Mouse (Mus musculus) limb, embryonic 14.5 days (tissue): ENCODE data around the gene Oosp2. TPM values are rescaled to one million over a fixed set of nuclear protein-coding genes. Genes with fewer than 3 reads are reported as not detected.

ENCODE experiments used
- ATAC-seq: fragments of 200-750 bp; cut with Nextera tagmentation; 2 replicates; pipeline ENCODE4 v1.8.0; 2017; ENCODE audit warnings: low read depth, moderate number of reproducible peaks, moderate TSS enrichment; ENCODE audit not compliant: low FRiP score
- DNase-seq: peaks from one replicate; pipeline ENCODE4 v3.0.0-alpha.2; 2015; ENCODE audit warnings: low spot score
- H3K27ac ChIP-seq: fragments of 300-500 bp; sonication (generic); replicated peaks from 2 replicates; pipeline ENCODE4 v1.5.1; 2014; ENCODE audit warnings: low read depth, mild to moderate bottlenecking, low read length, moderate library complexity, mixed read lengths
- H3K27me3 ChIP-seq: fragments of 300-500 bp; sonication (generic); 2 replicates; pipeline ENCODE4 v1.6.1; 2014; ENCODE audit warnings: low read length, mixed read lengths; ENCODE audit not compliant: control insufficient read depth, insufficient read depth
- H3K36me3 ChIP-seq: fragments of 300-500 bp; sonication (generic); 2 replicates; pipeline ENCODE4 v1.6.1; 2014; ENCODE audit warnings: mild to moderate bottlenecking, low read length, moderate library complexity, mixed read lengths; ENCODE audit not compliant: control insufficient read depth, insufficient read depth
- H3K4me1 ChIP-seq: fragments of 300-500 bp; sonication (generic); 2 replicates; pipeline ENCODE4 v1.6.1; 2014; ENCODE audit warnings: antibody characterized with exemption, low read length, mixed read lengths; ENCODE audit not compliant: control insufficient read depth, insufficient read depth
- H3K4me2 ChIP-seq: fragments of 300-500 bp; sonication (generic); replicated peaks from 2 replicates; pipeline ENCODE4 v1.6.1; 2014; ENCODE audit warnings: low read depth, mild to moderate bottlenecking, low read length, moderate library complexity; ENCODE audit not compliant: severe bottlenecking
- H3K4me3 ChIP-seq: fragments of 300-500 bp; sonication (generic); replicated peaks from 2 replicates; pipeline ENCODE4 v1.5.1; 2014; ENCODE audit warnings: low read length
- H3K9ac ChIP-seq: fragments of 300-500 bp; sonication (generic); 2 replicates; pipeline ENCODE4 v1.6.1; 2014; ENCODE audit warnings: mild to moderate bottlenecking, low read depth, low read length, moderate library complexity; ENCODE audit not compliant: severe bottlenecking
- H3K9me3 ChIP-seq: fragments of 300-500 bp; sonication (generic); 2 replicates; pipeline ENCODE4 v1.6.1; 2016; ENCODE audit warnings: low read length; ENCODE audit not compliant: control insufficient read depth
- POLR2A ChIP-seq: fragments of 200-500 bp; IDR thresholded peaks from 2 replicates; pipeline ENCODE4 v1.8.0; 2012; ENCODE audit warnings: inconsistent platforms, mild to moderate bottlenecking, moderate library complexity, borderline replicate concordance; ENCODE audit not compliant: insufficient read depth, insufficient read length; ENCODE audit errors: extremely low read depth
- WGBS: fragments of 180-500 bp; shearing (Covaris S2); extraction: QIAGEN DNeasy Blood & Tissue Kit; methylation state at CpG from one replicate; pipeline ENCODE4 v1.1.7; 2014; 5-methylcytosine and 5-hydroxymethylcytosine counted together
- polyA plus RNA-seq, 2 experiments: library from polyadenylated mRNA; depleted of rRNA in 1 of 2; stranded (reverse) in 1 of 2; unstranded in 1 of 2; fragments of >200 nt; fragmentation: Nextera tagmentation in 1 of 2; extraction: Ambion mirVana in 1 of 2; gene quantifications; 2 replicates each; pipeline versions ENCODE4 v1.2.1 to v1.2.3; 2012 to 2014

Oosp2 gene
- polyA plus RNA-seq, 2 experiments = not detected

GRCm38 (mm10) chr19:11614805-11615204 lies 45.6 kb downstream of the Oosp2 start:
- WGBS = 58% methylated on average over 2 of the region's 2 CpGs
- no peaks in the 10 kb centered on the region for H3K27me3 ChIP-seq

GRCm38 (mm10) chr19:11613776-11614443 lies 46.4 kb downstream of the Oosp2 start:
- no peaks in the 10 kb centered on the region for H3K9me3 ChIP-seq
- no peak for TF ChIP-seq POLR2A
- ATAC-seq (no peak), DNase-seq (no peak)
- H3K4me3 ChIP-seq = no peak overlapping the region
- no peaks in the 10 kb centered on the region for H3K36me3 ChIP-seq
- no peaks in the 10 kb centered on the region for H3K27me3 ChIP-seq
- 74% methylated on average over 8 of the region's 8 CpGs for WGBS
- no peak overlapping the region for H3K27ac ChIP-seq
- H3K4me2 ChIP-seq = no peak overlapping the region
- no peaks in the 10 kb centered on the region for H3K4me1 ChIP-seq
- no peak overlapping the region for H3K9ac ChIP-seq

More at GRCm38 (mm10) chr19:11614805-11615204, 45.6 kb downstream of the Oosp2 start:
- Histone ChIP-seq H3K4me1 (no peaks in the 10 kb centered on the region), H3K4me3 (no peak overlapping the region), H3K4me2 (no peak overlapping the region), H3K36me3 (no peaks in the 10 kb centered on the region), H3K9ac (no peak overlapping the region), H3K27ac (no peak overlapping the region), H3K9me3 (no peaks in the 10 kb centered on the region)
- DNase-seq = no peak
- ATAC-seq = no peak
- TF ChIP-seq POLR2A = no peak

- Histone ChIP-seq H3K9me3 (no peaks in the 10 kb centered on the region), H3K9ac (no peak overlapping the region), H3K4me3 (no peak overlapping the region), H3K4me2 (no peak overlapping the region), H3K36me3 (no peaks in the 10 kb centered on the region), H3K4me1 (no peaks in the 10 kb centered on the region), H3K27me3 (no peaks in the 10 kb centered on the region), H3K27ac (no peak overlapping the region)
- ATAC-seq (no peak), DNase-seq (no peak)
- 96% methylated on average over 1 of the region's 1 CpGs for WGBS
- TF ChIP-seq POLR2A = no peak
Measured at GRCm38 (mm10) chr19:11613084-11613483, 47.3 kb downstream of the Oosp2 start.

GRCm38 (mm10) chr19:11612293-11612692 lies 48.1 kb downstream of the Oosp2 start:
- no peaks in the 10 kb centered on the region for H3K4me1 ChIP-seq
- H3K27me3 ChIP-seq = no peaks in the 10 kb centered on the region
- H3K9ac ChIP-seq = no peak overlapping the region
- ATAC-seq = no peak
- WGBS = 29% methylated on average over 2 of the region's 2 CpGs
- DNase-seq = no peak
- H3K4me3 ChIP-seq = no peak overlapping the region
- no peak overlapping the region for H3K4me2 ChIP-seq
- no peaks in the 10 kb centered on the region for H3K36me3 ChIP-seq
- no peak for TF ChIP-seq POLR2A
- no peaks in the 10 kb centered on the region for H3K9me3 ChIP-seq
- H3K27ac ChIP-seq = no peak overlapping the region

- Histone ChIP-seq H3K9me3 (no peaks in the 10 kb centered on the region), H3K4me1 (no peaks in the 10 kb centered on the region), H3K4me2 (no peak overlapping the region), H3K4me3 (no peak overlapping the region), H3K36me3 (no peaks in the 10 kb centered on the region), H3K27me3 (no peaks in the 10 kb centered on the region), H3K9ac (no peak overlapping the region), H3K27ac (no peak overlapping the region)
- no peak for TF ChIP-seq POLR2A
- 22% methylated on average over 6 of the region's 6 CpGs for WGBS
- DNase-seq (peak; percentile 63), ATAC-seq (no peak)
Measured at GRCm38 (mm10) chr19:11611541-11611945, 48.8 kb downstream of the Oosp2 start.
